Mouse (Mus musculus) midbrain, embryonic 10.5 days (tissue): ENCODE measurements around the gene Psma6. TPM values are rescaled to one million over a fixed set of nuclear protein-coding genes. Genes with fewer than 3 reads are reported as not detected.
A peak's percentile ranks its signal among the peaks of the same experiment; 100 is the strongest.
"Not testable (repeated sequence)": the region's sequence is repeated elsewhere in the genome, so short reads cannot be mapped to it uniquely, and the experiment has no call there.

Experiments
- DNase-seq: peaks from one replicate; pipeline ENCODE4 v3.0.0-alpha.2; 2017; ENCODE audit warnings: low spot score
- H3K27ac ChIP-seq: fragments of 300-500 bp; sonication (generic); replicated peaks from 2 replicates; pipeline ENCODE4 v1.5.1; 2016; ENCODE audit warnings: mild to moderate bottlenecking
- H3K27me3 ChIP-seq: fragments of 300-500 bp; sonication (generic); 2 replicates; pipeline ENCODE4 v1.6.1; 2016; ENCODE audit warnings: low read depth, mild to moderate bottlenecking; ENCODE audit not compliant: poor library complexity, severe bottlenecking
- H3K36me3 ChIP-seq: fragments of 300-500 bp; sonication (generic); 2 replicates; pipeline ENCODE4 v1.6.1; 2016; ENCODE audit warnings: mild to moderate bottlenecking, moderate library complexity
- H3K4me1 ChIP-seq: fragments of 300-500 bp; sonication (generic); 2 replicates; pipeline ENCODE4 v1.6.1; 2016
- H3K4me3 ChIP-seq: fragments of 300-500 bp; sonication (generic); 2 replicates; pipeline ENCODE4 v1.5.1; 2016; ENCODE audit warnings: mild to moderate bottlenecking, moderate library complexity
- H3K9me3 ChIP-seq: fragments of 300-500 bp; sonication (generic); replicated peaks from 2 replicates; pipeline ENCODE4 v1.6.1; 2016; ENCODE audit warnings: mild to moderate bottlenecking
- WGBS: fragments of 180-500 bp; shearing (Covaris S2); methylation state at CpG from one replicate; pipeline ENCODE4 v1.1.7; 2016; 5-methylcytosine and 5-hydroxymethylcytosine counted together
- polyA plus RNA-seq: library from polyadenylated mRNA; unstranded; fragments of >200 nt; fragmentation: Nextera tagmentation; extraction: Ambion mirVana; gene quantifications from 2 replicates; pipeline ENCODE4 v1.2.1, GENCODE M21; 2016

The Psma6 gene
- polyA plus RNA-seq, 1 experiment from 2014 or later: 514 TPM

DNA sequence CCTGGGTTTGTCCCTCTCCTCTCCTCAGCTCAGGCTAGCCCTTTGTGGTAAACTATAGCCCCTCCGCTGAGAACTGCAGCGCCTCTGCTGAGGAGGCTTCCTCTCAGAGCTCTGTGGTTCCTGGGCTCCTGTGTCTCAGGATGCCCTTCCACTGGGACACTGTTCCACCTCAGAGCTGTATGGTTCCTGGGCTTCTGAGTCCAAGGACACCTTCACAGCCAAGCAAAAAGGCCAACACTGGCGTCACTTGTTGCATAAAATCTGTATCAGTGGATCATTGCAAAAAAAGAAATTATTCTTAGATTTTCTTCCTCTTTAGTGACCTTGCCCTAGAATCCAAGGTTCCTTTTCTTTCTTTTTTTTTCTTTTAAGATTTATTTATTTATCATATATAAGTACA lies 804 bp downstream of the Psma6 start:
- H3K4me1 ChIP-seq: peaks cover 32% of the 10 kb centered on the region
- H3K27ac ChIP-seq: no peak overlapping the region
- DNase-seq: no peak
- no peaks in the 10 kb centered on the region for H3K9me3 ChIP-seq
- peaks cover 9% of the 10 kb centered on the region for H3K36me3 ChIP-seq
- no peak overlapping the region for H3K4me3 ChIP-seq
- peaks cover 29% of the 10 kb centered on the region; the same call in 1 of the 2 replicates for H3K27me3 ChIP-seq
- WGBS: 92% methylated on average over 3 of the region's 3 CpGs

DNA sequence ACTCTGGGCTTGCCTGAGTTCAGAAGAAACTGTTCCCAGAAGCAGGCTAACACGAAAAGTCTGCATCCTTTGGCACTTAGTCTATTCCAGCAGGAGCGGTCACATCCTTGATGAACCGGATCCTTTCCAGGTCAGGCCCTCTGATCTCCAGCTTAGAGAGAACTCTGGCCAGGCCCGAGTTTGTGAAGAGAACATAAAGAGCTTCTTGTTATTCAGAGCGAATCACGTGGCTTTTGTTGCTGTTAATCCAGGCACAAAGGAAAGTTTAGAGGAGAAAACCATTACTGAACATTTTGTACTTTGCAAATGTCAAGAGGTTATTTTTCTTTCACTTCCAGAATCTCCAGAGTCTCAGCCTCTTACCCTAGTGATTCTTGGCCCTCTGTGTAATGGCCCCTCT lies 1.9 kb downstream of the Psma6 start:
- Histone ChIP-seq H3K27ac (peak overlapping the region; percentile 53), H3K36me3 (peaks cover 9% of the 10 kb centered on the region)
- peak; percentile 44 for DNase-seq

DNA sequence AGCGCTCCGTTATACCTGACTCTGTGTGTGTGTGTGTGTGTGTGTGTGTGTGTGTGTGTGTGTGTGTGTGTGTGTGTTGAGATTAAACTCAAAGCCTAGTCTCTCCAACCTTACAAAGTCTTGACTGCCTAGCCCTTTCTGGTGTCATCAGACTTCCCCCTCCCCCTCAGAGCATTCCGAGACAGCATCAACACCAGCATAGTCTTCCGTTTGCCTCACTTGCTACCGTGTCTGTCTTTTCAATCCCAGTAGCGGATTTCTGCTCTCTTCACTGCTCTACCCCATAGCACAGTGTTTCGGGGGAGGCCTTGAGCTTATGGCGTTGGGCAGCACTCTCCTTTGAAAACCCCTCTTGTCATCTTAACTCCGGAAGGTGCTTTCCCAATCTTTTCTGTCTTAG lies 2.4 kb downstream of the Psma6 start:
- Histone ChIP-seq H3K27ac (peak overlapping the region; percentile 53), H3K4me3 (no peak overlapping the region), H3K27me3 (peaks cover 29% of the 10 kb centered on the region; the same call in 1 of the 2 replicates), H3K36me3 (peaks cover 9% of the 10 kb centered on the region), H3K4me1 (peaks cover 32% of the 10 kb centered on the region), H3K9me3 (no peaks in the 10 kb centered on the region)
- DNase-seq: no peak
- WGBS: 61% methylated on average over 9 of the region's 9 CpGs

More for the DNA sequence above, 1.9 kb downstream of the Psma6 start:
- 24% methylated on average over 6 of the region's 6 CpGs for WGBS
- peaks cover 29% of the 10 kb centered on the region; the same call in 1 of the 2 replicates for H3K27me3 ChIP-seq
- H3K4me3 ChIP-seq: no peak overlapping the region
- no peaks in the 10 kb centered on the region for H3K9me3 ChIP-seq
- H3K4me1 ChIP-seq: peaks cover 32% of the 10 kb centered on the region

DNA sequence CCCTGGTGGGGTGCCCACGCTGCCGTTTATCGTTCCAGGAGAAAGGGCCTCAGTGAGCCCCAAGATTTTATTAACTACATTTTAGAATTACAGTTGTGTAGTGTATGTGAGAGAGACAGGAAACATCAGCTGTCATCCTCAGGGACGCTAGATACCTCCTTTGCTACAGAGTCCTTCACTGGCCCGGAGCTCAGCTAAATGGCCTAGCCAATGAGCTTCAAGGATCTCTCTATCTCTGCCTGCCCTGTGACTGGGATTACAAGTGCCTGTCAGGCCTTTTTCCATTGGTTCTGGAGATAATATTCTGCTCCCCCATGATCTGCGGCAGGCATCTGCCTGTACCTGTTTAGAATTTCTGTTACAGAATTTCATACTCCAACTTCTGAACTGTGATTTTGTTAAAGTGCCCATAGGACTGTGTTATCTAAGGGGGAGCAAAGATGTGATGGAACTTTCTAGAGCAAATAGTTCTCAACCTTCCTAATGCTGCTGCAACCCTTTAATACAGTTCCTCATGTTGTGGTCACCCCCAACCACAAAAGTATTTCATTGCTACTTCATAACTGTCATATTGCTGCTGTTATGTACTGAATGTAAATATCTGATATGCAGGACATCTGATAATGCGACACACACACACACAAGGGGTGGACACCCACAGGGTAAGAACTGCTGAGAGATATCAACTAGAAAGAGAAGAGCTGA lies 3.2 kb downstream of the Psma6 start:
- Histone ChIP-seq H3K4me3 (no peak overlapping the region), H3K9me3 (no peaks in the 10 kb centered on the region), H3K27ac (0 out of 2 replicates have a peak overlapping the region, but pooled peaks have one; percentile 53), H3K36me3 (peaks cover 5% of the 10 kb centered on the region), H3K4me1 (peaks cover 32% of the 10 kb centered on the region), H3K27me3 (peaks cover 29% of the 10 kb centered on the region; the same call in 1 of the 2 replicates)
- DNase-seq: no peak
- 80% methylated on average over 7 of the region's 7 CpGs for WGBS

DNA sequence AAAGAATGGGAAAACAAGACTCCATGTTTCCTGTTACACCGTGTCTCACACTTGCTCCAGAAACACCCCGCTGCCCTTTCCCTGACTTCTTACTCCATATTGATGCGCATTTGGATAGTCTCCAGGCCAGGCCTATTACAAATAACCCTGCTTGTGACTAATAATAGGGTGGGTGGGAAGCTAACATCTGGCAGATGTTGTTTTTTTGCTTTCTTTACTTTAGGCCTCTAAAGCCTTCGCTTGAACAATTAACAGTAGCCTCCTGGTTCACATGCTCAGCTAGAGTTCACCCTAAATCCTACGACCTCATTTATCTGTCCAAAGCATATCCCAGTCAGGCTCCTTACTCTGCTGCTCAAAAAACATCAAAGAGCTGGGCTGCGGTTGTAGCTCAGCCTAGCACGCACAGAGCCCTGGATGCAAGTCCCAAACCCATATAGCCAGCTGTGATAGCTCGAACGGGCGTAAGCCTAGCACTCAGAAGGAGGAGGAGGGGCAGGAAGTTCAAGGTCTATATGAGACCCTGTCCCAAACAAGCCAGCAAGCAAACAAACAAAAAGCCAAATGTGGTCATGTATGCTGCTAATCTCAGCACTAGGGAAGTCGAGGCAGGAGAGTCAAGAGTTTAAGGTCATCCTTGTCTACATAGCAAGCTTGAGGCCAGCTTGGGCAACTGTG lies 3.9 kb downstream of the Psma6 start:
- H3K36me3 ChIP-seq: no peaks in the 10 kb centered on the region
- H3K4me3 ChIP-seq: no peak overlapping the region
- H3K4me1 ChIP-seq: peaks cover 32% of the 10 kb centered on the region
- H3K9me3 ChIP-seq: no peaks in the 10 kb centered on the region
- DNase-seq: no peak
- WGBS: 69% methylated on average over 11 of the region's 11 CpGs
- no peak overlapping the region for H3K27ac ChIP-seq
- peaks cover 24% of the 10 kb centered on the region; the same call in 1 of the 2 replicates for H3K27me3 ChIP-seq

DNA sequence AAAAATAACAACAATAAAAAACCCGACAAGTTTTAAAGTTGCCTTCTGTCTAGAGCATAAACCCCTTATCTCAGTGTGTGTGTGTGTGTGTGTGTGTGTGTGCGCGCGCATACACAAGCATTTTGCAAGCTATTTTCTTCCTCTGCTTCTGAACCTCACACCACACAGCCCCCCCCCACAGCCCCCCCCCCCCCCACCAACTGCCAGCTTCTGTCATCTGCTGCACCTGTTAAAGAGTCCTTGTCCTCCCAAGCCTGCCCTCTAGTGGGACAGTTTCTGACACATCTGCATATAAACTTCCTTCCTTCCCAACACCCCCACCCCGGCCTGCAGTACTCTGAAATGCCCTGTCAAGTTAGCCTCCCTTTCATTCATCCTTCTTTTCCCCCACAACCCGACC lies 4.5 kb downstream of the Psma6 start:
- peaks cover 32% of the 10 kb centered on the region for H3K4me1 ChIP-seq
- peaks cover 19% of the 10 kb centered on the region; the same call in 1 of the 2 replicates for H3K27me3 ChIP-seq
- H3K36me3 ChIP-seq: no peaks in the 10 kb centered on the region
- no peaks in the 10 kb centered on the region for H3K9me3 ChIP-seq
- WGBS: 76% methylated on average over 6 of the region's 6 CpGs
- no peak overlapping the region for H3K4me3 ChIP-seq
- DNase-seq: peak; percentile 26
- no peak overlapping the region for H3K27ac ChIP-seq

DNA sequence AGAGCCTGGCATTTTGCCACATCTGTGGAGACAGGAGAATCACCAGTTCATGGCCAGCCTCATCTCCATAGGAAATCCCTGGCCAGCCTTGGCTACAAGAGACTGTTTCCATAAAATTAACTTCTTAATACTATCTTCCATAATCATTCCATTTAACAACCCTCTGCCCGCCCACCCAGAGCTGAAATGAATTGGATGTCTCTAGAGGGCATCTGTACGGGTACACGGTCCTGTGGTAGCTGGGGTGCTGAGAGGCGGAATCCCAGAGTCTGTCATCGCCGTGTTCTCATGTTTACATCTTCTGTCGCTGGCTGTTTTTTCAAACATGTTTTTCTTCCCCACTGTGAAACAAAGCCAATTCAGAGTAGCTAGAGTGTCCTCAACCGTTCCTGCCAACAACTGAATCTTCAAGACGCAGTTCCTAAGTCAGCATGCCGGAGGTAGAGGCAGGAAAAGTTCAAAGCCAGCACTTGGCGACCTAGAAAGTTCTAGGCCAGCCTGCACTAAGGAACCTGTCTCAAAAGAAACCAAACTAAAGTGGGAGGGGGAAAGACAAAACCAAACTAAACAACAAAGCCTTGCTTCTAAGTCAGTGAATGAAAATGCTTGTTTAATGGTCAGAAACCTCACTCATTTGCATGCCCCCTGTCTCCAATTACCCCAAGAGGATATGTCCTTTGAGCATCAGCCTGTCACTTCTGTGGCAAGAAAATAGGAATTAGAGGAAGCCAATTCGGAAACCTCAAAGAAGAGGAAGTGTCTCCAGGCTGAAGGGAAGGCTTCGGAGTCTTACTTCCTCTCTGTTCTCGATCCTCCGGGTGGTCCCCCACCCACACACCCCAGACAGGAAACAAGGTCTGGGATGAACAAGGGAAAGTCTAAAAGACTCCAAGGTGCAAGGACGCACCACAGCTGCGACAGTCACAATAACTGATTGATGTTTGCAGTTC lies 5.4 kb downstream of the Psma6 start:
- WGBS: 83% methylated on average over 17 of the region's 17 CpGs

DNA sequence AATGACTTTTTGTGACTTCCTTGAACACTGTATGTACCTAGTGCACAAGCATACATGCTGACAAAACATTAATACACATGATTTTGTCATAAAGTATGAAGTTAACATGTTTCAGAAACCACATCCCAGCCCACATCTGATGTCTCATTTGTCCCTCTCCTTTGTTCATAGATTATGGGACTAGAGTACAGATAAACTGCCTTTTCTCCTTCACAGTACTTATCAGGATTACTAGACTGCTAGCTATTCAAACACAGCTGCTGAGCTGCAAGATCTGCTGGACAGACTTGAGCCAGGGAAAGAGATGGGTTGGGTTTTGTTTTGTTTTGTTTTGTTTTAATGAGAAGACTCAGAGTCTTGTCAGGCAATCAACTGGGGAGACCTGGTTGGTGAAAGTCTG lies 8.1 kb downstream of the Psma6 start:
- Histone ChIP-seq H3K27me3 (peaks cover 6% of the 10 kb centered on the region; the same call in 1 of the 2 replicates), H3K36me3 (no peaks in the 10 kb centered on the region), H3K4me3 (no peak overlapping the region), H3K27ac (no peak overlapping the region), H3K9me3 (no peaks in the 10 kb centered on the region), H3K4me1 (peaks cover 14% of the 10 kb centered on the region)
- no peak for DNase-seq

More for the DNA sequence above, 5.4 kb downstream of the Psma6 start:
- Histone ChIP-seq H3K36me3 (no peaks in the 10 kb centered on the region), H3K4me3 (no peak overlapping the region), H3K27me3 (peaks cover 13% of the 10 kb centered on the region; the same call in 1 of the 2 replicates), H3K27ac (no peak overlapping the region), H3K4me1 (peaks cover 32% of the 10 kb centered on the region), H3K9me3 (no peaks in the 10 kb centered on the region)
- no peak for DNase-seq

DNA sequence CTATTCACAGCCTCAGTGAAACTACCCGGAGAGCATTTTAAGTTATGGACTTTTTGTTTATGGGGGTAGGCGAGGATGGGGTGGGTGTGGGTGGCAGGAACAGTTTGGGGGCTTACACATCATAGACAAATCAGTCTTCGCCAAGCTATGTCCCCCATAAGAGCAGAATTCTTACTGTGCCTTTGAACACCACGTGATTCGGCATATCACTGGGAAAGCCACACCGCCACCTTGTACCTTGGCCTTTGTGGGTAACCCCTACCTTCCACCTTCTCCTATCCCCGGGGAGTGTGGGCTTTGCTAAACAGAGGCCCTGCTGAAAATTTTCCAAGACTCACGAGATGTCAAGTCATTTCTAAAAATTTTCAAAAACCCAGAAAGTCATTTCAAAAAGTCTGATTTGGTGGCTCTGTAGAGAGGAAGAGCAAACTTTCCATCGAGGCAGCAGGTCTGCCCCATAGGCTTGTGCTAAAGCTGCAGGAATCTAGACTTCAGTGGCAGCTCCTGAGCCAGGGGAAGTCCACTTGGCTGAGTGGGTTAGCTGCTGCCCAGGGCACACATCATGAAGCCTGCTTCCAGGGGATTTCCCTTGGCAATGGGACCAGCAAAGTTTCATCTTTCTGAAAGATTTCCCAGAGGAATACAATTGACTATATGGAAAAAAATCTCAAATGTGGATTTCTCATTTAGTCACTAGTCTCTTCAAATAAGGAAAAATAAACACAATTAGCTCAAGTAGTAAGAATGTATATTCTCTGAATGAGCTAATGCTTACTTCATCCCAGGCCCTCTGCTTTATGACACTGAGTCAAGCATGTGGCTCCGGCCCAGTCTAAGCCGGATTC lies 8.9 kb downstream of the Psma6 start:
- Histone ChIP-seq H3K4me1 (peaks cover 13% of the 10 kb centered on the region), H3K4me3 (no peak overlapping the region), H3K27ac (no peak overlapping the region), H3K36me3 (no peaks in the 10 kb centered on the region), H3K27me3 (no peaks in the 10 kb centered on the region), H3K9me3 (no peaks in the 10 kb centered on the region)
- whole genome bisulfite sequencing: 84% methylated on average over 11 of the region's 11 CpGs
- DNase-seq: no peak

DNA sequence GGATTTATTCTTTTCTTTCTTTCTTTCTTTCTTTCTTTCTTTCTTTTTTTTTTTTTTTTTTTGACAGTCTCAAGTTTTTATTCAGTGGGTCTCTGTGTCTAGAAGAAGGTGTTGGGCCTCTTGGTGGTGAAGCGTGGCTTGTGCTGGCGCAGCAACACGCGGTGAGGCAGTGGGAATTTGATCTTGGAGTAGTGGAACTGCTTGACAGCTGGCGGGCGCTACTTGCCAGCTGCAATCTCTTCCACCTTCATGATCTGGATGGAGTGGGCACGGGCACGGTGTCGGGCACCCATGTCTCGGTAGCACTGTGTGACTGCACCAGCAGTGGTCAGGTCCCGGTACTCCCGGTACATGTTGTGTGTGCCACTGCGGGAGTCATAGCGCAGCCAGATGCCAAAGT lies 11.6 kb downstream of the Psma6 start:
- not testable (repeated sequence) for H3K9me3 ChIP-seq, H3K27me3 ChIP-seq, H3K36me3 ChIP-seq, DNase-seq, H3K4me3 ChIP-seq, H3K27ac ChIP-seq
- WGBS: 93% methylated on average over 14 of the region's 14 CpGs
- H3K4me1 ChIP-seq: peaks cover 22% of the 10 kb centered on the region

DNA sequence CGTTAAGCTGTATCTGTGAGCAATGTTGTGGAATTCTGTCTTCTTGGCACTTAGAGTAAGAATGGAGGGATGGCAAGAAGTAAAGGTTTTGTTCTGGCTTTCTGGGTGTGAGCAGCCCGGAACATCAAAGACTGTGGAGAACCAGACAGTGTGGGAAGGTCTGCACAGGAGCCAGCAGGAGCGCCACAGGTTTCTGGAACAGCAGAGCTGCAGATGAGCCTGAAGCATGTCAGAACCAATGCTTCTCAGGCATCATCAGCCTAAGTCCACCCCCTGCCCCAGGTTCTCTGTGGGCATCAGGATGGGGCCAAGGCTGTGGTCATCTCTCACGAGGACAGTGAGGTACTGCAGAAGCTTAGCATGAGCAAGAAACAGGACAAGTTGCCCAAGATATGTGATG lies 12.5 kb downstream of the Psma6 start:
- WGBS: 95% methylated on average over 4 of the region's 4 CpGs
- Histone ChIP-seq H3K9me3 (no peaks in the 10 kb centered on the region), H3K27ac (no peak overlapping the region), H3K4me1 (peaks cover 22% of the 10 kb centered on the region), H3K36me3 (peaks cover 7% of the 10 kb centered on the region), H3K4me3 (no peak overlapping the region), H3K27me3 (no peaks in the 10 kb centered on the region)
- no peak for DNase-seq
